Mouse (Mus musculus): Measurements from ENCODE around the gene Fa2h.

The Fa2h gene

DNA sequence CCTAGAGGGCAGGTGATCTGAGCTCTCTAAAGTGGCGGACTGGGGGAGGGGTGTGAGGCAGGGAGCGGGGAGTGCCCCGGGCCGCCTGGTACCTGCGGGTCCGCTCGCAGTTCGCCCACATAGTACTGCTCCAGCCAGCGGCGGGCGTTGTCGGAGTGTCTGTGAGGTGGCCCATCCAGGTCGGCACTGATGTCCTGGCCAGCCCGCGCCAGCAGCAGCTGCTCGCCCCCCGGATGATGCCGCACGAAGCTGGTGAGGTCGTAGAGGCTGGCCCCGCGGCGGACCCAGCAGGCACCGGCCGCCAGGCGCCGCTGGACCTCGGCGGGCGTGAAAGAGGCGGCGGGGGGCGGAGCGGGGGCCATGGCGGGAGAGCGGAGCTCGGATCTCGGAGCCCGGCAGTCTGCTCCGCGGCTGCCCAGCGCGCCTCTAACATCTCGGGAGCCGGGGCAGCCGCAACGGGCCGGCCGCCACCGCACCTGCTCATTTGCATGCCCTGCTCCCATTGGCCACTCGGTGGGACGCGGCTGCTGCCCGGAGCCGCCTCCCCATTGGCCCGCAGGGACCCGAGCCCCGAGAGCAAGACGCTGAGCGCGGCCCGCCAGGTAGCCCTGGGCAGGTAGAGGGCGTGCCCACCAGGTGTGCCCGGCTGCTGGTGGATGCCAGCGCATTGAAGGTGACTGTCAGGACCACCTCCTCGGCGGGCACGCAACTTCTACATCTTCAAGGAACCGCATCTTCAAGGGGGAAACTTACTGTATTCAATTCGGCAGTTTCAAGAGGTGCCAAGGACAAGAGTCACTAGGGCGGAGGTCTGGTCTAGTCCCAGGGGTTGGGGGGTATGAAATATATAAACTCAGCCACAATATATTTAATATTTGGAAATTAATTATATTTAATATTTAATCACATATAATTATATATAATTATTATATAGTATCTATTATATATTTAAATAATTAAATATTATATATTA is at the start of gene Fa2h:
Fa2h (minus strand) TSS at position 434 of the 973 bp plus-strand sequence.
- peak; percentile 89 for DNase-seq (ENCODE audit: inconsistent ontology term)

DNA sequence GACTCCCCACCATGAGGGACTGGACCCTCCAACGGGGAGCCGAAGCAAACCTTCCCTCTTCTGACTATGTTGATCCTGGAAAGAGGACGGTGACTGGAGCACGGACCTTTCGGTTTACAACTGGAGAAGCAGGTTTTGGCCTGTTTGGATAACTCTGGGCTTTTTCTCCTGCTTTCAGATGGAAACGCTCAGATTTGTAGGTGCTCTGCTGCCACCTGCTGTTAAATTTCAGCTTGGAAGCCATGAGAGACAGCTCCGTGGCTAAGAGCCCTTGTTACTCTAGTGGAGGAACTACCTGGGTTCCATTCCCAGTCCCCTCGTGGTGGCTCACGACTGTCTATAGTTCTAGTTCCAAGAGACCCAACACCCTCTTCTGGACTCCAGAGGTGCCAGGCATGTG is 45.6 kb upstream of the Fa2h start:
- DNase-seq (ENCODE audit: inconsistent ontology term): peak; percentile 63

DNA sequence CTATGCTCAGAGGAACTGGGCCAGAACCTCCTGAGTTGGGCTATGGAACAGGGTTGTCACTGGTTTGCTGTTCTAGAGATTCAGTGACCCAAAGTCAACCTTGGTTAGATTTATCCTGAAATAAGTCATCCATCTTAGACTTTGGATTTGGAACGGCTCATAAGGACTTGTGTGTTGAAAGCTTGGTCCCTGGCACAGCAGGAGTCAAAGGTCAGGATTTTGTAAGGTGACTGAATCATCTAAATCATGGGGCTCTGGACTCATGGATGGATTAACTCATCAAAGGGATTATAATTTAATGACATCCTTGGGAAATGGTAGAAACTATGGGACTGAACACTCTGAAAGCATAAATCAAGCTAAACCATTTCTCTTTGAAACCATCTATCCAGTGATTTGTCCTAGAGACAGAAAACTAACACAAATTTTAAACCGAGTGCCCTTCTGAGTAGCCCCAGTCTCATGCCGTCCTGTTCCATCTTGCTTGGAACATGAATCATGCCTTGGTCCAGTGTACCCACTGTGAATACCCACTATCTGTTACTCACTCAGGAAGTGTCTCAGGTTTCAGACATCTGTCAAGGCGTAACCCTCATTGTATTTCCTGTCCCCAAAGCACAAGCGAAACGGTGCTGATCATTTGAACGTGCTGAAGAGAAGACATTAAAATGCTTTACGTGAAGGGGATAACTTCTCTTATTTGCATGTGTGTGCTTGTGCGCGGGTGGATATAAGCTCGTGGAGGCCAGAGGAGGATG is 41.6 kb upstream of the Fa2h start:
- DNase-seq (ENCODE audit: inconsistent ontology term): no peak

DNA sequence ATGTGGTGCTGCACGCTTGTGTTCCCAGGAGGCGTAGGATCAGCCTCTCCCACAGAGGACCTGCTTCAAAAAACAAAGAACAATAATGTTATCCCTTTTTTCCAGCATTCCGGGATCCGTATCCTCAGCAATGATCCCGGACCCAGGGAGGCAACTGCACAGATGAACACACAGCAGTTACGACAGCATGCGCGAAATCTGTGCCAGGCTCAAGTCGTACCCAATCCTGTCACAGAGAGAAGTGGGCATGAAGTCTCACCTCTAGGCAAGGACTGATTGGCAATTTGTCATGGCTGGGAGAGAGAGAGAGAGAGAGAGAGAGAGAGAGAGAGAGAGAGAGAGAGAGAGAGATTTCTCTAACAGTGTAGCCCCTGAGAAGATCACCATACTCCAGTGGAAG is 31.0 kb upstream of the Fa2h start:
- DNase-seq (ENCODE audit: inconsistent ontology term): no peak

DNA sequence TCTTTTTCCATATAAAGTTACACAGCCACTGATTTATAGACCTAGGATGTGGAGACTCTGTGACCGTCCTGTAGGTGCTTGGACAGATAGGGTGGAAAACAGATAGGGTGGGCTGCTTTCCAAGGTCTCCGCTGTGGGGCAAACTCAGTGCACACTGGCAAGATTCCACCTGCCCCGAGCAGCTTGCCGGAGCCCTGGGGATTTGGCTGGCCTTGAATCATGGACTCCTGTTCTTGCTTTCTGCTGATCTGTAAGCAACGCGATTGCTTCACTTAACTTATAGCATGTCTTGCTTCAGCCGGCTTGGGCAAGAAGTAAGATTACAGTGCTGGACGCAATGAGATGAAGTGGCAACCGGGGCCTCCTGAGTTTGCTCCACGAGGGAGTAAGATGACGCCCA is 30.6 kb upstream of the Fa2h start:
- DNase-seq (ENCODE audit: inconsistent ontology term): no peak

DNA sequence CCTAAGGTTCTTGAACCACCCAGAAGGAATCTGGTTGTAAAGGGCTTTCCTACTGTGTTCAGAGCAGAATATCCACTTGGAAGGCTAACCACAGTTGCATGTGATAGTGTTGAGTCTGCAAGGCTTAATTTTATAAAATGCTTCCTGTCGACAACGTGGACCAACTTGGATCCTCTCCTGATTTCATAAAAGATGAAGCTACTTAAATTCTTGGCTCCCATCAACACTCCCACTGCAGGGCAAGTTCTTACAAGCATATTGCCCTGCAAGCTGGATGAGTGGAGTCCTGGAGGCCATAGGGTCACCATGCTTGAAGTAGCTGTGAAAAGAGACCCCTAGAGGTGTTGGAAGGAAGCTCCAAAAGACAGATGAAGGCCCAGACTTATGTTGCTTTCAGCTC is 29.0 kb upstream of the Fa2h start:
- DNase-seq (ENCODE audit: inconsistent ontology term): no peak

DNA sequence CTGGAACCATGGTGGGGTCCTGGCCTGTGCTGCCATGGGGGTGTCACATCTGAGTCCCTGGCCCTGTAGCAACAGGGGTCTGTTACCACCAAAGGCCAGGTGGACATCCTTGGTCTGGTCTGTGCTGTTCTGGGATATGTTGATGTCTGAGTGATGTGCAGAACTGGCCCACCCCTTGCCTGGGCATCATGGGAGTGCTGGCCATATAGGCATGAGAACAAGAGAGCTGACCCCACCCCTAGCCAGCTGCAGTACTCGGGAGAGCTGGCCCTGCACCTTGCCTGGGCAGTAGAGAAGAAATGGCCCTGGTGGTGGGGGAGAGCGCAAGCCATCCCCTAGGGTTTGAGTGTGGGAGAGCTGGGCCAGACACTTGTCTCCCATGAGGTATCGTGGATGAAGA is 25.5 kb upstream of the Fa2h start:
- no peak for DNase-seq (ENCODE audit: inconsistent ontology term)

DNA sequence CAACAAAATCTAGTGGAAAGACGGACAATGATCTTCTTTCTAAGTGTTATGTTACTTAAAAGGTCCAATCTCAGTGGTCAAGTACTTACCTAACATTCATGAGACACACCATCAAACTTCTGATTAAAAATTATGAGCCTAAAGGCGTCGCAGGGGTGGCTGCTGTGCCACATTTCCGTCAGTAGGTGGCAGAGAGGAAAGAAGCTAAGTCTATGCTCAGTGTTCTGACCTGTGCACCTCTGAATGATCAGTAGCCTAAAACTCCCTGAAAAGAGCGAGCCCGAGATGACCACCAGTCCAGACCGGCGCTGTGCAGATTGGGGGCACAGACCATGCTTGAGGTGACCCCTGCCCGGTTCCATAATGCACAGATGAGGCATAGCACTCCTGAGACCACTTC is 25.0 kb upstream of the Fa2h start:
- peak; percentile 28 for DNase-seq (ENCODE audit: inconsistent ontology term)

DNA sequence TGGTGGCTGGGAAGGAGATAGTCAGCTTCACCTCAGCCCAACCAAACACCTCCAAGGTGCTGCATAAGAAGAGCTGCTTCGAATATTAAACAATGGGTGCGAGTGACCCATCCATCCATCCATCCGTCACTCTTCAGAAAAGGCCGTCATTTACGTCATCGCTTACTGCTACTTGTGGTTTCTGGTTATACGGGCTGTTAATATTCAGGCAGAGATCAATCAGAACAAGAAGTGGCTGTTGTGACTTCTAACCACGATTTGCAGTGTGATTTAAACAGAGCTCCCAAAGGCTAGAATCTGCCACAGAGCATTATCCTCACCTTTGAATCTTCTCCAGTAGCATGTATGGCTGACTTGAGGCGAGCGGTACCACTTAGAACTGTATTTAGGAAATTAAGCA is 23.6 kb upstream of the Fa2h start:
- DNase-seq (ENCODE audit: inconsistent ontology term): no peak

DNA sequence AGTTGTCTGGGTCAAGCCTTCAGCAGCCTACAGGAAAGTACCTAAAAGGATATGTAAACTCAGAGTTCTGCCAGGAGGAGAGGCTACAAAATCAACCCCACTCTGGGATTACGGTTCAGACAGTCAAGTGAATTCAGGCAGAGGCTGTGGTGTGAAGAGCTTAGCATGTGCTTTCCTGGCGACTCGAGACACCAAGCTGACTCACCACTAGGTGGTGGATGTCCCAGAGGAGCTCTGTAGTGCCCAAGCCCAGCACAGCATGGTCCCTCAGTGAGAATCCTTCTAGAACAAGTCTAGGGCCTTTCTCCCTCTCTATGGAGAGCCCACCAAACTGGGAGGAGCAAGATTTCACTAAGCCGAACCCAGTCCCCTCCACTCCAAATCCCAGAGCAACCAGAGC is 9.8 kb upstream of the Fa2h start:
- DNase-seq (ENCODE audit: inconsistent ontology term): no peak

DNA sequence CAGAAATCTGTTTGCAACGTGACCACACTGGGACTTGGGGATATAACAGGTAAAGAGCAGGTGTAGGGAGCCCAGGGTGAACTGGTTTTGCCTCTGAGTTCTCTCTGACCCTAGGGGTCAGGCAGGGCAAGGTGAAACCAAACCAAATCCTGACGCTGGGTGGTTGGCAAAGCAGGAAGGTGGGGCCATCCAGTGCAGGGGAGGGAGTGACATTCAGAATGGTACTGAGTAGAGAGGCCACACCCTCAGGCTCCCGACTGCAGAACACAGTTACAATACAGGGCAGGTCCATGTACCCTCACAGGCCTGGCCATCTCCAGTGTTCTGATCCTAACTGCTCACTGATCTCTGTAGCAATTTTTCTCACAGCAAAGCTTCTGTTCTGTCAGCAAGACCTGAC is 2.4 kb downstream of the Fa2h start:
- no peak for DNase-seq (ENCODE audit: inconsistent ontology term)

DNA sequence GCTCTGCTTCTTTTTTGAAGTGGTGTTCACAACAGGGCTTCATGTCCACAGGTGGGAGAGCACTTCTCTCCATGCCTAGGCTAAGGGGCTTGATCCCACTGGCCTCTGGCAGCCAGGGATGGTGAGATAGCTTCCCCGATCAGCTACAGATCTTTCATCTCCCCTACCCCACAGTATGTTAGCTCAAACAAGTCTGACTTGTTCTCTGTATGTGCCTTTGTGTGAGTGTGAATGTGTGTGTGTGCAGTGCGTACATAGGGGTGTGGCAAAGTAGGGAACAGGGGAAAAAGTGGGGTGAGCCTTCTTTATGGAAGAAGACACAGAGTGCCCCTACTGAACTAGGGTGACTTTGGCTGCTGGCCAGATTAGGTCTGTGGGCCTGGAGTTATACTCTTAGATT is 2.8 kb downstream of the Fa2h start:
- no peak for DNase-seq (ENCODE audit: inconsistent ontology term)

DNA sequence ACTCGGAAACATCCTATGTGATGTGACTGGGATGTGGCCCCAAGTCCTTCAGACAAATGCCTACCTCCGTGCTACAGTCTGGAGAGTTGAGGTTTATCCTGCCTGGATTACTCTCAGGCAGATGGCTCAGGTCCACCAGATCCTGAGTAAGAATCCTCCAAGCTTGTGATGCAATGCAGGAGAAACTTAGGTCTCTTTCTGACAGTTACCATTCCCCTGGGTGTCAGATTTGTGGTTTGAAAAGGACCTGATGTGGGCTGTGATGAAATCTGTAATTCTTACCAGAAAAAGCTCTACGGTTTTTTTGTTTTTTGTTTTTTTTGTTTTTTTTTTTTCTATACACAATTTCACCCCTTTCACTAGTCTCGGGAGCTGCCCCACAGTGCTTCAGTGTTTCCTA is 4.0 kb downstream of the Fa2h start:
- DNase-seq (ENCODE audit: inconsistent ontology term): no peak

DNA sequence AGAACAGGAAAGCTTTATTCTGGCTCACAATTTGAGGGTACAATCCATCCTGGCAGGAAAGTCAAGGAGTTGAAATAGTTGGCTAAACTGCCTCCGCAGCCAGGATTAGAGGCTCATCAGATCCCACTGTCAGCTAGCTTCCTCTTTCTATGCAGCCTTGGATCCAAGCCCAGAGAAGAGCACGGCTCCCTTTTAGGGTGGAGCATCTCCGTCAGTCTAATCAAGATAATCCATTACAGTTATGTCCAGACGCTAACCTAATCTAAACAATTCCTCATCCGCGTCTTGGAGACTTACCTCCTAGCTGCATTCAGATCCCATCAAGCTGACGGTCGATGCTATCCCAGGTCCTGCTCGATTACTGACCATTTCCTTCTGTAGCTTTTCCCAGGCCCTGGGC is 7.7 kb downstream of the Fa2h start:
- no peak for DNase-seq (ENCODE audit: inconsistent ontology term)

DNA sequence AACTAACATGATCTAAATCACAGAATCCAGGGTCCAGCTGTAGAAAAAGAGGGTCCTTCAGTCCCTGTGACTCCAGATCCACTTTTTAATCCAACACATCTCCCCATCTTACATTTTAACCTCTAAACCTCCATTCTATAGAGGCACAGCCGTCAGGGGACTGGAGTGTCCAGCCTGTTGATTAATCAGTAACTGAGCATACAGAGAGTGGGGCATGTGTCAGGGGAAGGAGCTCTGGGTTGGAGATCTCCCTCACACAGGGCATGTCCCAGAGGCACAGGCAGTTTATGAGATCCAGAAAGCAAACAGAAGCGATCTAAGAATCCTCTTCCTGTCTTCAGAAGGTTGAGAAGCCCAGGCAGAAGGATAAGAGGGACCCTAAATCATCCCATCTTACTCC is 9.0 kb downstream of the Fa2h start:
- no peak for DNase-seq (ENCODE audit: inconsistent ontology term)

DNA sequence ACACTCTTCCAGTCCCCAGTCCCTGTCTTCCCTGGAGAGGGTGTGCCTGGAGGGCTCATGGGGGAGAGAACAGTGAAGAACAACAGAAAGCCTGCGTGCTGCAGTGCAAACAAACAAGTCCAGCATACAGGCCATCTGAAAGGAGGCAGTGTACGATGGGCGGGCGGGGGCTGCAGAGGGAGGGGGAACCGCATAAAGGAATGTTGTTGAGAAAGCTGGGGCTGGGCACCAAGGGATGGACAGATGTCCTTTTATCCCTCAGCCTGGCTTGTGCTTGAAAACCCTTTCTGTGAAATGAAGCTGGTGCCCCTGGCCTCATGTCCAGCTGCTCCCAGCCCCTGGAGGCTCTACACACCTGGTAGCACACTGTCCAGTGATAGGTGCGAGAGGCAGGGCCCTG is 18.4 kb downstream of the Fa2h start:
- no peak for DNase-seq (ENCODE audit: inconsistent ontology term)

DNA sequence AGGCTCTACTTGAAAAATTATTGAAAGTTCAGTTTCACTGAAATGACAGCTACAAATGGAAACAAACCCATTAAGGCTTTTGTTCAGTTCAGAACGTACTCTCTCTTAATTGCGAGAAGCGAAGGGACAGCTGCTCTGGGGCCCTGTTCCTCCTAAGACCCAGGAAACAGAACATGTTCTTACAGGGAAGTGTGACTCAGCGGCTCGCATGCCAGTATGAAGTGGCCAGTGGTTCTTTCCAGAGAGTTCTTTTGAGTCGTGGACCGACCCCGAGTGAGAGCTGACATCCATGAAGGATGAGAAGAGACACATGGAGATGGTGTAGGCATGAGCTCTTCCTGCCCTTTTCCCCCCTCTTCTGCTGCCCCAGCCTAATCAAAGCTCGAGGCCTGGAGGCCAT is 23.9 kb downstream of the Fa2h start:
- no peak for DNase-seq (ENCODE audit: inconsistent ontology term)

DNA sequence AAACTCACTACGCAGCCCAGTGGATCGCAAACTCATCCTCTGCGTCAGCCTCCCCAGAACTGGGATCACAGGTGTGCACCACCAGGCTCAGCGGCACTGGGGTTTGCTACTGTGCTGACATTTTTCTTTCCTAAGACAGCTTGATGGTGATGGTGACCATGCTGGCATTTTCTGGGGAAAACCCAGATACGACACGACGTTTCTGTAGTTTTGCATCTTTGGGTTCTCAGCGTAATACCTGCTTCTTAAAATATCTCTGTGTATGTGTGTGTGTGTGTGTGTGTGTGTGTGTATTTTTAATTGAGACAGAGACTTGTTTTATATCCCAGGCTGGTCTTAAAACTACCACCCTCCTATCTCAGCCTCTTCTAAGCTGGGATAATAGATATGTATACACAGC is 26.3 kb downstream of the Fa2h start:
- no peak for DNase-seq (ENCODE audit: inconsistent ontology term)

DNA sequence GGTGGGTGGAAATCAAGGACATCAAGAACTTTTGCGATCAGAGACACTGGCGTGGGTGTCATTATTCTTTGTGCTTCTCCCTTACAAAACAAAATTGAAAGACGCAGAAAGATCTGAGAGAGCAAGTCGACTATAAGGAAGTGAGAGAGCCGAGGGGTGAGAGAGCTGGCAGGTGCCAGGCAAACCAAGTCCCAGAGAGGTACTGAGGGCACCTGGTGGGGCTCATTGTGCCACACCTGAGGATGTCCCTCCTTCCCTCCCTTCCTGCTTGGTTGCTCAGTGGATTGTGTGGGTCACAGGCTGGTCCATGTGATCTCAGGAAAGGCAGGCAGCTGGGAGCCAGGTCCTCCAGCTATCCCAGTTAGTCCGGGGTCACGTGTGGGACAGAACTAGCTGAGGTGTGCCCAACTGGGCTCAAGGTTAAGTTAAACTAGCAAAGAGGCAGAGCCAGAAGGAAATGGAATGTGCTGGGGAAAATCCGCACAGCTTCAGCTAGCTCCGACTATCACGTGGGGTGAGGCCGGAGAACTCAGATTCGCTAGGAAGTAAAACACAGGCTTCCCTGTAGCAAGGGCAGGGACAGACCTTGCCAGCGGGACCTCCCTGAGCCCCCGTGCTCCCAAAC is 26.9 kb downstream of the Fa2h start:
- DNase-seq (ENCODE audit: inconsistent ontology term): no peak

DNA sequence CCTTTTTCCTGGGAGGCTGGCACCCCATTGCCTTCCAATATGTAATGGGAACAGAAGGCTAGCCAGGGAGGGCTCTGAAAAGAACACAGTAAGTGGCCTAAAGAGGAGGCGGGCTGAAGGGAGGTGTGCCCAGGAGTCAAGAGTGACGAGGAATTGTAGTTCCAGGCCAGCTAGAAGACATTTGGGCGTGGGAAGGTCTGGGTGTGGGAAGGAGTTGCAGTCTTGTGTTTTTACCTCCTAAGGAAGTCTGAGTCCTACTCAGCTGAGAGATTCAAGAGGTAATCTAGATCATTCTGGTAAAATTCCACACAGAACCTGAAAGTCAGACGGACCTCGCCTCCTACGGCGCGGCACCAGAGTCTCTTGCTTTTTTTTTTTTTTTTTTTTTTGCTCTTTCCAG is 30.1 kb downstream of the Fa2h start:
- DNase-seq (ENCODE audit: inconsistent ontology term): no peak

DNA sequence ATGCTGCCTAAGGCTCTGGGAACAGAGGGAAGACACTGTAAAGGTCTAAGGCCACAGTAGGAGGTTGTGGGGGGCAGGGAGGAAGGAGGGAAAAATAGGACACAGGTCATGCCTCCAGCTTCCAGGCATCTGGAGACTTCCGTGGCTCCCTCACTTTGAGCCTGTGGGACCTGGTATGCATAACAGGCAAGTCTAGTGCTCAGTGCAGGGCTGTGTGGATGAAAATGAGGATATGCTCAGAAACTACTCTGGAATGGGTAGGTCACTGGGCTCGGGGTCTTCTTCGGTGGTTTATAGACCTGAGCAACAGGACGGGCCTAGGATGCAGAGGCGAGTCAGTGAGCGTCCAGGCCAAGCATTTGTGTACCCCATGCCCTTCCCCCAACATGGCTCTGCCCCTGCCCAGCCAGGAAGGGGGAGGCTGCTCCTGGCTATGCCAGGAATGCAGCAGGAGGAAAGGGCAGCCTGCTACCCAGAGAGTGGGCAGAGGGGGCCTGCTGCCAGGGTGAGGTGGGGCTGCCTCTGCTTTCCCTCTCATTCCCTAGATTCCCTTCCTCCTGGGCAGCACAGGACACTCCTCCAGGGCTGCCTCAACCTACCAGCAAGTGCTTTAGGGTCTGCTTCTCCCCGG is 32.9 kb downstream of the Fa2h start:
- peak; percentile 75 for DNase-seq (ENCODE audit: inconsistent ontology term)

DNA sequence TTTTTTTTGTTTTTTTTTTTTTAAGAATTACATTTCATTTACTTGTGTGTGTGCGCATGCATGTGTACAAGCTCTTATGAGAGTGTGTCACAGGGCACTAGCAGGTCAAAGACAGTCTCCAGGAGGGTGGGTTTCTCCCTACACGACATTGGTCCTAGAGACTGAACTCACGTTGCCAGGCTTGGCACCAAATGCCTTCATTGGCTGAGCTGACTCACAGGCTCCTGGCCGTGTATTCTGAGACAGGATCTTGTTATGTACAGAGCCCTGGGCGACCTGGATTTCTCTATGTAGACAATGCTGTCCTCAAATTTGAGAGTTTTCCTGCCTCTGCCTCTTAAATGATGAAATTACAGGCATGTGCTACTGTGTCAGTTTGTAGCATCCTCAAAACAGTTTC is 33.7 kb downstream of the Fa2h start:
- peak; percentile 31 for DNase-seq (ENCODE audit: inconsistent ontology term)

All from Muller cell, postnatal 12 days (primary cell).